Mouse (Mus musculus) midbrain, postnatal 0 days (tissue): ENCODE results near the gene Tnfsf4. TPM values are rescaled to one million over a fixed set of nuclear protein-coding genes. Genes with fewer than 3 reads are reported as not detected.

Experiments
- ATAC-seq: fragments of 200-750 bp; cut with Nextera tagmentation; 2 replicates; pipeline ENCODE4 v1.8.0; 2017; ENCODE audit warnings: moderate number of reproducible peaks, mild to moderate bottlenecking, moderate TSS enrichment, moderate library complexity; ENCODE audit not compliant: low FRiP score
- DNase-seq: peaks from one replicate; pipeline ENCODE4 v3.0.0-alpha.2; 2015; ENCODE audit warnings: low spot score
- H3K27ac ChIP-seq: fragments of 300-500 bp; sonication (generic); 2 replicates; pipeline ENCODE4 v1.5.1; 2014; ENCODE audit warnings: low read depth, mild to moderate bottlenecking, low read length, mixed read lengths
- H3K27me3 ChIP-seq: fragments of 300-500 bp; sonication (generic); 2 replicates; pipeline ENCODE4 v1.6.1; 2014; ENCODE audit warnings: low read length, control low read depth, mixed read lengths; ENCODE audit not compliant: insufficient read depth
- H3K36me3 ChIP-seq: fragments of 300-500 bp; sonication (generic); 2 replicates; pipeline ENCODE4 v1.6.1; 2014; ENCODE audit warnings: low read length, control low read depth, mixed read lengths; ENCODE audit not compliant: insufficient read depth
- H3K4me1 ChIP-seq: fragments of 300-500 bp; sonication (generic); 2 replicates; pipeline ENCODE4 v1.6.1; 2014; ENCODE audit warnings: mild to moderate bottlenecking, control low read depth, antibody characterized with exemption, low read length, mixed read lengths; ENCODE audit not compliant: insufficient read depth
- H3K4me2 ChIP-seq: fragments of 300-500 bp; sonication (generic); 2 replicates; pipeline ENCODE4 v1.6.1; 2014; ENCODE audit warnings: low read depth, mild to moderate bottlenecking, low read length, mixed read lengths; ENCODE audit not compliant: poor library complexity, severe bottlenecking
- H3K4me3 ChIP-seq: fragments of 300-500 bp; sonication (generic); 2 replicates; pipeline ENCODE4 v1.5.1; 2014; ENCODE audit warnings: low read depth, mild to moderate bottlenecking, low read length, moderate library complexity
- H3K9ac ChIP-seq: fragments of 300-500 bp; sonication (generic); replicated peaks from 2 replicates; pipeline ENCODE4 v1.6.1; 2014; ENCODE audit warnings: mild to moderate bottlenecking, low read length, moderate library complexity, mixed read lengths; ENCODE audit not compliant: poor library complexity, severe bottlenecking
- H3K9me3 ChIP-seq: fragments of 300-500 bp; sonication (generic); 2 replicates; pipeline ENCODE4 v1.6.1; 2016; ENCODE audit warnings: low read length, control low read depth
- CTCF ChIP-seq: IDR thresholded peaks from 2 replicates; pipeline ENCODE4 v1.5.1; 2016; ENCODE audit warnings: antibody characterized with exemption, mild to moderate bottlenecking
- WGBS: fragments of 180-500 bp; shearing (Covaris S2); extraction: QIAGEN DNeasy Blood & Tissue Kit; methylation state at CpG from one replicate; pipeline ENCODE4 v1.1.7; 2014; 5-methylcytosine and 5-hydroxymethylcytosine counted together
- polyA plus RNA-seq: library from polyadenylated mRNA; unstranded; fragments of >200 nt; fragmentation: Nextera tagmentation; extraction: Ambion mirVana; gene quantifications from 2 replicates; pipeline ENCODE4 v1.2.1, GENCODE M21; 2015
- total RNA-seq: library from RNA; depleted of rRNA; stranded (reverse); fragments of >200 nt; gene quantifications from 2 replicates; pipeline ENCODE4 v1.2.3, GENCODE M21; 2014; rRNA removed

The Tnfsf4 gene
- total RNA-seq (not detected in 2 replicates), polyA plus RNA-seq (not detected in 2 replicates)

- H3K4me2 ChIP-seq = no peak within 1 kb of the TSS
- no peaks in the 10 kb centered on the region for H3K27me3 ChIP-seq
- no peaks in the 10 kb centered on the region for H3K9me3 ChIP-seq
- H3K4me3 ChIP-seq = no peak within 1 kb of the TSS
- no peaks in the 10 kb centered on the region for H3K4me1 ChIP-seq
- WGBS = 68% methylated on average over 6 of the region's 6 CpGs
- TF ChIP-seq CTCF = no peak
- no peak within 1 kb of the TSS for H3K9ac ChIP-seq
- H3K27ac ChIP-seq = no peak within 1 kb of the TSS
- no peaks in the 10 kb centered on the region for H3K36me3 ChIP-seq
- ATAC-seq (no peak), DNase-seq (no peak)
Observed at GRCm38 (mm10) chr1:161394931-161395459, at the start of gene Tnfsf4. Tnfsf4 (plus strand) TSS chr1:161395409.

GRCm38 (mm10) chr1:161350981-161351380, 44.2 kb upstream of the Tnfsf4 start:
- no peaks in the 10 kb centered on the region for H3K9me3 ChIP-seq
- no peak for ATAC-seq
- H3K27ac ChIP-seq = no peak overlapping the region
- WGBS = 76% methylated on average over 1 of the region's 1 CpGs
- no peaks in the 10 kb centered on the region for H3K4me1 ChIP-seq
- H3K9ac ChIP-seq = no peak overlapping the region
- no peaks in the 10 kb centered on the region for H3K36me3 ChIP-seq
- DNase-seq = no peak
- no peak overlapping the region for H3K4me2 ChIP-seq
- H3K27me3 ChIP-seq = no peaks in the 10 kb centered on the region
- TF ChIP-seq CTCF = no peak
- no peak overlapping the region for H3K4me3 ChIP-seq

DNA sequence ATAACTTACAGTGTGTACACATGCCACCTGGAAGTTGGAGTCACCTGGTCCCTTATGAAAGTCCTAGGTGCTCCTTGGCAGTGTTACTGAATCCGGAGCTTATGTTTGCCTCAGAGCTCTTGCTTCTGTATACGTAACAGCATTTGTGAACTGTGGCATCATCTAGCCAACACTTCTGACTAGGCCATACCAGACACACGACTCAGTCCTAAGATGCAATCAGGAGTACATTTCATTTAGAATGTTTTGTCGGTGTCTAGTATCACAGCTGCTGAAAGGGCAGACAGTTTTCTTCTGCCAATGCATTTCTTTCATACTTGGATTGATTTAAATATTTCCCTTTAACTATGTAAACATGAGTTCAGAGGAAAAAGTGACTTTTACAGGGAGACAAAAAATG, 30.2 kb upstream of the Tnfsf4 start:
- 88% methylated on average over 4 of the region's 4 CpGs for WGBS

GRCm38 (mm10) chr1:161371919-161372318, 23.3 kb upstream of the Tnfsf4 start:
- TF ChIP-seq CTCF = no peak
- Histone ChIP-seq H3K36me3 (no peaks in the 10 kb centered on the region), H3K9me3 (no peaks in the 10 kb centered on the region), H3K27ac (no peak overlapping the region), H3K9ac (no peak overlapping the region), H3K4me3 (no peak overlapping the region), H3K4me2 (no peak overlapping the region), H3K27me3 (no peaks in the 10 kb centered on the region), H3K4me1 (no peaks in the 10 kb centered on the region)
- no peak for ATAC-seq
- no peak for DNase-seq
- WGBS = 75% methylated on average over 2 of the region's 2 CpGs

More for the DNA sequence above, 30.2 kb upstream of the Tnfsf4 start:
- no peaks in the 10 kb centered on the region for H3K27me3 ChIP-seq
- DNase-seq (no peak), ATAC-seq (no peak)
- no peaks in the 10 kb centered on the region for H3K4me1 ChIP-seq
- no peak overlapping the region for H3K9ac ChIP-seq
- no peak overlapping the region for H3K4me2 ChIP-seq
- no peaks in the 10 kb centered on the region for H3K36me3 ChIP-seq
- no peaks in the 10 kb centered on the region for H3K9me3 ChIP-seq
- no peak for TF ChIP-seq CTCF
- no peak overlapping the region for H3K27ac ChIP-seq
- no peak overlapping the region for H3K4me3 ChIP-seq

GRCm38 (mm10) chr1:161375866-161376265, 19.3 kb upstream of the Tnfsf4 start:
- Histone ChIP-seq H3K4me2 (no peak overlapping the region), H3K4me3 (no peak overlapping the region), H3K36me3 (no peaks in the 10 kb centered on the region), H3K27me3 (no peaks in the 10 kb centered on the region), H3K4me1 (no peaks in the 10 kb centered on the region), H3K9ac (no peak overlapping the region), H3K9me3 (no peaks in the 10 kb centered on the region), H3K27ac (no peak overlapping the region)
- DNase-seq (no peak), ATAC-seq (no peak)
- WGBS = 87% methylated on average over 2 of the region's 2 CpGs
- no peak for TF ChIP-seq CTCF

GRCm38 (mm10) chr1:161378571-161378970, 16.6 kb upstream of the Tnfsf4 start:
- no peaks in the 10 kb centered on the region for H3K27me3 ChIP-seq
- no peak for TF ChIP-seq CTCF
- H3K4me2 ChIP-seq = no peak overlapping the region
- 89% methylated on average over 3 of the region's 3 CpGs for WGBS
- H3K4me1 ChIP-seq = no peaks in the 10 kb centered on the region
- no peak for DNase-seq
- no peak overlapping the region for H3K4me3 ChIP-seq
- H3K27ac ChIP-seq = no peak overlapping the region
- H3K36me3 ChIP-seq = no peaks in the 10 kb centered on the region
- no peaks in the 10 kb centered on the region for H3K9me3 ChIP-seq
- no peak overlapping the region for H3K9ac ChIP-seq
- no peak for ATAC-seq
